Mouse (Mus musculus) neural tube, embryonic 14.5 days (tissue): ENCODE measurements around the gene Lrrc45. TPM values are rescaled to one million over a fixed set of nuclear protein-coding genes. Genes with fewer than 3 reads are reported as not detected.

ENCODE experiments used
- ATAC-seq: fragments of 200-750 bp; cut with Nextera tagmentation; 2 replicates; pipeline ENCODE4 v1.8.0; 2017; ENCODE audit warnings: low read depth, mild to moderate bottlenecking, moderate TSS enrichment, moderate library complexity
- H3K27ac ChIP-seq: fragments of 300-500 bp; sonication (generic); 2 replicates; pipeline ENCODE4 v1.5.1; 2014; ENCODE audit warnings: low read depth, mild to moderate bottlenecking, control low read depth, low read length, moderate library complexity, mixed read lengths
- H3K27me3 ChIP-seq: fragments of 300-500 bp; sonication (generic); 2 replicates; pipeline ENCODE4 v1.6.1; 2014; ENCODE audit warnings: low read length; ENCODE audit not compliant: control insufficient read depth, insufficient read depth
- H3K36me3 ChIP-seq: fragments of 300-500 bp; sonication (generic); 2 replicates; pipeline ENCODE4 v1.6.1; 2014; ENCODE audit warnings: low read length, mixed read lengths; ENCODE audit not compliant: control insufficient read depth, insufficient read depth
- H3K4me1 ChIP-seq: fragments of 300-500 bp; sonication (generic); 2 replicates; pipeline ENCODE4 v1.6.1; 2014; ENCODE audit warnings: low read length; ENCODE audit not compliant: control insufficient read depth, insufficient read depth
- H3K4me2 ChIP-seq: fragments of 300-500 bp; sonication (generic); 2 replicates; pipeline ENCODE4 v1.6.1; 2014; ENCODE audit warnings: mild to moderate bottlenecking, low read depth, low read length, control low read depth
- H3K4me3 ChIP-seq: fragments of 300-500 bp; sonication (generic); 2 replicates; pipeline ENCODE4 v1.5.1; 2014; ENCODE audit warnings: low read depth, low read length, control low read depth, mixed read lengths
- H3K9ac ChIP-seq: fragments of 300-500 bp; sonication (generic); replicated peaks from 2 replicates; pipeline ENCODE4 v1.6.1; 2014; ENCODE audit warnings: low read depth, mild to moderate bottlenecking, control low read depth, low read length, mixed read lengths
- H3K9me3 ChIP-seq: fragments of 300-500 bp; sonication (generic); 2 replicates; pipeline ENCODE4 v1.6.1; 2016; ENCODE audit warnings: low read length; ENCODE audit not compliant: control insufficient read depth
- WGBS: fragments of 180-500 bp; shearing (Covaris S2); extraction: QIAGEN DNeasy Blood & Tissue Kit; methylation state at CpG from one replicate; pipeline ENCODE4 v1.1.7; 2014; 5-methylcytosine and 5-hydroxymethylcytosine counted together
- polyA plus RNA-seq: library from polyadenylated mRNA; unstranded; fragments of >200 nt; fragmentation: Nextera tagmentation; extraction: Ambion mirVana; gene quantifications from 2 replicates; pipeline ENCODE4 v1.2.1, GENCODE M21; 2014

Lrrc45 gene
- polyA plus RNA-seq, 1 experiment from 2014 or later, result 53.9 TPM

DNA sequence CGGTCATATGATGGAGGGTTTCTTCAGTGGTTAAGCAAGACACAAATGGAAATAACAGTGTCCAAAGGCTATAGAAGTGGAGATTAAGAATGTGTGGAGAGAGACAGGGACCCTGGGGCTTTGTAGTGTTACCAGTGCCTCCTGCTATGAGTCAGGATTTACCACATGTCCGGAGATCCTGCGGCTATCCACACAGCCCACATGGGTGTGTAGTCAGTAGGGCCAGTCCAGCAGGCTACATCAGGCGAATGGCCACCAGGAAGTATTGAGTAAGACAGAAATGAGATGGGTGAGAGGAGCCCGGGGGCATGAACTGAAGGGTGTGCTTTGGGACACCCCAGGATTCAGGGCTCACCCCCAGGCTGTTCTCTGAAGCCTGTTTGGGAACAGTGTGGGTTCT is 31.0 kb upstream of the Lrrc45 start:
- no peak overlapping the region for H3K27ac ChIP-seq
- no peaks in the 10 kb centered on the region for H3K4me1 ChIP-seq
- H3K27me3 ChIP-seq, result no peaks in the 10 kb centered on the region
- no peak for ATAC-seq
- no peak overlapping the region for H3K4me3 ChIP-seq
- peaks cover 40% of the 10 kb centered on the region for H3K36me3 ChIP-seq
- H3K4me2 ChIP-seq, result no peak overlapping the region
- WGBS, result 90% methylated on average over 5 of the region's 5 CpGs
- no peaks in the 10 kb centered on the region for H3K9me3 ChIP-seq
- no peak overlapping the region for H3K9ac ChIP-seq

DNA sequence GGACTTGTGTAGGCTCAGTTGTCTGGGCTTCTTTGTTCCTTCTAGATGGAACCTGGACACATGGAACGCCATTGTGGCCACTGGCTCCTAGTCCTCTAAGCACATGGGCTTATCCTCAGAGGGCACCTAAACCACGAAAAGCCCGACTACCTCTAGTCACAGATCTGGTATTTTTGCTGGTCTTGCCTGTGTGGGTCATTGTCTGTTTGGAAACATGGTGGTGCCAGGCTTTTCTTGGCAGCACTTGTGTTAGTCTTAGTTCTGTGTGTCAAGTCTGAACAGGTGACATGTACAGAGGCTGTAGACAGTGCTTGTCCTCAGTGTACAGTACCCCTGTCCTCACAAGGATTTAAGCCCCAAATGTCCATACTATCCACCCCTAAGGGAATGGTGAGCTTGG is 30.2 kb upstream of the Lrrc45 start:
- Histone ChIP-seq H3K27ac (no peak overlapping the region), H3K4me3 (no peak overlapping the region), H3K36me3 (peaks cover 40% of the 10 kb centered on the region), H3K27me3 (no peaks in the 10 kb centered on the region), H3K4me2 (no peak overlapping the region), H3K9me3 (no peaks in the 10 kb centered on the region), H3K9ac (no peak overlapping the region), H3K4me1 (no peaks in the 10 kb centered on the region)
- no peak for ATAC-seq
- 85% methylated on average over 3 of the region's 3 CpGs for WGBS

DNA sequence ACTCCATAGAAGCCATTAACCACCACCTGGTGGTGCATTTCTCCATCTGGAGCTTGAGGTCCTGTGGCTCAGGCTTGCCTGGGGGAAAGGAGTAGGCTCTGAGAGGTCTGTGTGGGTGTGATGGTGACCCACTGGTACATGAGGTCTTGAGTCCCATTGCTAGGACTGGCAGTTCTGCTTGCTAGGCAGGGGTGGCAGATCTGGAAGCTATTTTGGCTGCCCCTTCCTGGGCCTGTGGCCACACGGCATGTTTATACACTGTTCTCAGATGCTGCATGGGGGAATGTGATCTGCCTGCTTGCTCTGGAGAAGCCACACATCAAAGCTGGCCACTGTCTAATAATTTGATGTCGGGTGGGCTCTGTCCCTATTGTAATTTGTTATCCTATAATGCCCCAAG is 29.6 kb upstream of the Lrrc45 start:
- no peak overlapping the region for H3K27ac ChIP-seq
- no peaks in the 10 kb centered on the region for H3K27me3 ChIP-seq
- H3K4me1 ChIP-seq, result no peaks in the 10 kb centered on the region
- no peak for ATAC-seq
- no peaks in the 10 kb centered on the region for H3K9me3 ChIP-seq
- no peak overlapping the region for H3K9ac ChIP-seq
- 95% methylated on average over 2 of the region's 2 CpGs for WGBS
- peaks cover 42% of the 10 kb centered on the region for H3K36me3 ChIP-seq
- no peak overlapping the region for H3K4me2 ChIP-seq
- H3K4me3 ChIP-seq, result no peak overlapping the region

DNA sequence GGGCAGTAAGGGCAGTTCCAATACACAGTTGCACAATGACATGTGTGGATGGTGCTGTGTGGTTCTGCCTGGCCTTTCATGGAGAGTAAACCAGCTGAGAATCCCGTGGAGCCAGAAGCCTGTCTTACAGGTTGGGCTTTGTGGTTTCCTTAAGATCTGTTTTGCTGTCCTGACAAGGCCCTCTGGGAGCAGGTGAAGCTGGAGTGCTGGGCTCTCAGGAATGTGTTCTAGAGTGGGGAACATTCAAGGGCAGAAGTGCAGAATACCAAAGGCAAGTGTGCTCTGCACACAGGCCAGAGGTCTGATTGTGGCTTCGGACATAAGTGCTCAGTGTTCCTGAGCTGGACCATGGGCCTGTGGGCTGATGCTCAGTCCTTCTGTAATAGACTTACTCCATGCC is 29.1 kb upstream of the Lrrc45 start:
- Histone ChIP-seq H3K4me1 (no peaks in the 10 kb centered on the region), H3K9ac (no peak overlapping the region), H3K27me3 (no peaks in the 10 kb centered on the region), H3K27ac (no peak overlapping the region), H3K4me2 (no peak overlapping the region), H3K36me3 (peaks cover 42% of the 10 kb centered on the region), H3K4me3 (no peak overlapping the region), H3K9me3 (no peaks in the 10 kb centered on the region)
- no peak for ATAC-seq
- WGBS, result 96% methylated on average over 2 of the region's 2 CpGs

DNA sequence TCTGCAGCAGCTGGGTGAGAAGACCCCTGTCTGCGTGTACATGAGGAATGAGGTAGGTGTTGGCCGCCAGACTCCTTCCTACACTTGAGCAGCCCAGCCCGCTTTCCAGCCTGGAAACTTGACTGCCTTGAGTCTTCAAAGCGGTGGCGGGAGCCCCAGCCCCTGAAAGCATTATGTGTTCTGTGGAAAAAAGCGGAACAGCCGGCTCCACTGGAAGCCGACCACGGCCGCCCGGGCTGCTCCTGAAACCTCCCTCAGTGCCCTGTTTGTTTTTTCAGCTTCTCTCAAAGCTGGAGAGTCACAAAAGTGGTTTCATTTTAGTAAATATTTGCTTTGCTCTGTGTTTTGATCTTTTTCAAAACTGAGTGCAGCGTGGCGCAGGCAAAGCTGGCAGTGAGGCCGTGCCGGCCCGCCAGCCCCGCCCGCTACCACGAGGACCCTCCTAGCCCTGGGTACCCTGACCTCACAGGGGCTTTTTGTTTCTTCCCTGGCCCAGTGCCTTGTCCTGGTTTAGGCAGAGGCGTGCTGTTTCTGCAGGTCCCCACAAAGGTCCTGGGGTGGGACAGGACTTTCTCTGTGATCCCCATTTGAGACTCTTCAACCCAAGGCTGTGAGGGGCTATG is 27.0 kb upstream of the Lrrc45 start:
- no peak for ATAC-seq
- Histone ChIP-seq H3K4me2 (no peak overlapping the region), H3K27ac (no peak overlapping the region), H3K27me3 (no peaks in the 10 kb centered on the region), H3K9me3 (no peaks in the 10 kb centered on the region), H3K36me3 (peaks cover 34% of the 10 kb centered on the region), H3K4me1 (no peaks in the 10 kb centered on the region), H3K9ac (no peak overlapping the region), H3K4me3 (no peak overlapping the region)
- 77% methylated on average over 20 of the region's 20 CpGs for WGBS

DNA sequence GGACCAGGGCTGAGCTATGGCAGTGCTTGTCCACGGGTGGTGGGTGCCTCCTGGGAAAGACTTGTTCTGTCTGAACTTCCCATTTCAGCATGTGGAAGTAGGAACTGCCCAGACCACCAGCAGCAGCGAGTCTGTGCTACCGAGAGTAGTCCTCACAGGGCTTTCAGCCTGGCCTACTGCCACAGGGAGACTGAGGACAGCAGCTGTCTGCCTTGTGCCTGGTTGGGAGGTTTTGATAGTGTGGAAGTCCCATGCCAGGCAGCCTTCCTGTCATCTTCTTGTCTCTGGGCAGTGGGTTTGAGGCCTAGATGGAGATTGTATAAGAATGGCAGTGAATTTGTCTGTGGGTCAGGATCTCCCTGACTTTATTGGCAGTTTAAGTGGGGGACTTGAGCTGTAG is 24.4 kb upstream of the Lrrc45 start:
- WGBS, result 84% methylated on average over 3 of the region's 3 CpGs
- no peaks in the 10 kb centered on the region for H3K4me1 ChIP-seq
- H3K9me3 ChIP-seq, result no peaks in the 10 kb centered on the region
- no peak overlapping the region for H3K9ac ChIP-seq
- ATAC-seq, result no peak
- H3K4me3 ChIP-seq, result no peak overlapping the region
- H3K36me3 ChIP-seq, result peaks cover 31% of the 10 kb centered on the region
- H3K27me3 ChIP-seq, result no peaks in the 10 kb centered on the region
- H3K4me2 ChIP-seq, result no peak overlapping the region
- H3K27ac ChIP-seq, result no peak overlapping the region

DNA sequence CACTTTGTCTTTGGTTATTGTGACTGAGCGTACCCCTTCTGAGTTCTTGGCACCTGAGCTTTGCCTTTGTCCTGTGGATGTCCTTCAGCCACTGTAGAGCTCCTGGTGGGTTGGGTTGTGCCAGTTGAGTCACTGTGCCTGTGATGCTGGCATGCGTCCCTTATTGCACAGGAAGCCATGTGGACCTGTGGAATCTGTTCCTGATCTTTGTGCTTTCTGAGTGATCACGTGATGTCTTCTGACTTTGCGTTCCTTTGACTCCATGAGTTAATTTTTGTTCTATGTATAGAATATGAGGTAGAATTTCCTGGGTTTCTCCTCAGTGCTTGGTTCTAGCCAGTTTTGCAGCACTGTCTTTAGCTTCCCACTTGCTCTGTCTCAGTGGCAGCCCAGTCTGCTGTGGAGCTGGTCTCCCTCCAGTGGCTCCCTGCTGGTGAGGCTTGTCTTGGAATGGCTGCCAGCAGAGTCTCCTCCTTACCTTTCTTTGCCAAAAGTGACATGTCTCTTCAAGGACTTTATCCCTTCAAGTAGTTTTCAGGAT is 21.2 kb upstream of the Lrrc45 start:
- Histone ChIP-seq H3K4me1 (no peaks in the 10 kb centered on the region), H3K9ac (no peak overlapping the region), H3K36me3 (peaks cover 21% of the 10 kb centered on the region), H3K4me2 (no peak overlapping the region), H3K27ac (no peak overlapping the region), H3K4me3 (no peak overlapping the region), H3K9me3 (no peaks in the 10 kb centered on the region), H3K27me3 (no peaks in the 10 kb centered on the region)
- 91% methylated on average over 4 of the region's 4 CpGs for WGBS
- ATAC-seq, result no peak

DNA sequence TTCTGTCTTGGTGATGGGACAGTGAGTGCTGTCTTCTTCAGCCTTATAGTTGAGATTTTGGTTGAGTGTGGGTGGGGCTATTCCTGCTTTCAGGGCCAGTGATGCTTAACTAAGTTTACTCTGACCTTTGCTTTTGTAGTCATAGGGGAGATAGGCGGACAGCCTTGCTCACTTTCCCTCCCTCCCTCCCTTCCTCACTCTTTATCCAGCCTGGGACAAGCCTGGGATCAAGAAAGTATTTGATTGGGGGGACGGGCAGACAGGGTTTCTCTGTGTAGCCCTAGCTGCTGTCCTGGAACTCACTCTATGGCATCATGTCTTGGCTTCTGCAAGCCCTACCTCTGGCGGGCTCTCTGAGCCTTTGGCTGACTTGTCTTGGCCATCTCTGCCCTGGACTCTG is 20.3 kb upstream of the Lrrc45 start:
- Histone ChIP-seq H3K9ac (no peak overlapping the region), H3K4me2 (no peak overlapping the region), H3K9me3 (no peaks in the 10 kb centered on the region), H3K27me3 (no peaks in the 10 kb centered on the region), H3K27ac (no peak overlapping the region), H3K4me3 (no peak overlapping the region), H3K36me3 (peaks cover 15% of the 10 kb centered on the region), H3K4me1 (no peaks in the 10 kb centered on the region)
- no peak for ATAC-seq
- 54% methylated on average over 3 of the region's 3 CpGs for WGBS

DNA sequence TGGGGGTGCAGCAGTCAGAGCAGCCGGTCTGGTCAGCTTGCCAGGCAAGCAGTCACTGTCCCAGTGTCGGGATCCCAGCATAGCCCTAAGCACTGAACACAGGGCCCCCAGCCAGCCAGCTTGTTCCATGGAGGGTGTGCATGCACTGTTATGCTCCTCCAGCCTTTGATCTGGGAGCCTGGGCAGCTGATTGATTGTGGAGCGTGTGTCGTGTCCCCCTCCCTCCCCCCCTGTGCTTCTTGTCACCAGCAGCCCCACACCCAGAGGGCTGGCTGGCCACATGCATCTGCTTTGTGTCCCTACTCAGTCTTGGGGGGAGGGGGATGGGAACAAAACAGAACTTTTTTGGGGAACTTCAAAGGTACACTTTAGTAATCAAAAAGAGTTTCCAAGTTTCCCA is 18.5 kb upstream of the Lrrc45 start:
- peaks cover 4% of the 10 kb centered on the region; the same call in 1 of the 2 replicates for H3K36me3 ChIP-seq
- WGBS, result 2% methylated on average over 4 of the region's 4 CpGs
- H3K9me3 ChIP-seq, result no peaks in the 10 kb centered on the region
- H3K4me3 ChIP-seq, result no peak overlapping the region
- ATAC-seq, result peak; percentile 82; the same call in 1 of the 2 replicates
- 0 out of 2 replicates have a peak overlapping the region, but pooled peaks have one; percentile 11 for H3K9ac ChIP-seq
- no peak overlapping the region for H3K27ac ChIP-seq
- no peaks in the 10 kb centered on the region for H3K4me1 ChIP-seq
- no peaks in the 10 kb centered on the region for H3K27me3 ChIP-seq
- no peak overlapping the region for H3K4me2 ChIP-seq
